Mouse (Mus musculus): ENCODE measurements at regions not wholly inside any gene's neighbourhood (a gene's known extent, or its start where the extent isn't known, plus 50 kb on each side); places are given as distances from the start of the nearest gene placed in this dataset.

DNA sequence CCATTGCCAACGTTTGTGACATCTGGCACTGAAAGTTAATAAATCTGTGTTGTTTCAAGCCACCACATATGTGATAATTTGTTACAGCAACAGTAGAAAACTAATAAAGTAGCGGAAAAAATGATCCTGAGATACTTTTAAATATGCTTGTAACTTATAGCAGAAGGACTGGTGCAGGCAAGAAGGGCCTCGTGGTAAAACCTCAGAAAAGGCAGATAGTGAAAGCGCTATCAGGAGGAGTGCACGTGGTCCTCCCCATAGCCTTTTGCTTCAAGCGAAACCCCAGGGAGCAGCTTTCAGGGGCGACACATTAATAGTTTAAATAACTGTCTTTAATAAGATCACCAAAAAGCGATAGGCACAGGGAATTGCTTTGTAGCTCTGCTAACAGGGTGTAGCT, 217.9 kb upstream of the Veph1 start:
- TF ChIP-seq CTCF (IDR thresholded peaks at IDR 0.05; ENCODE audit: low read depth) (no peak), EP300 (IDR thresholded peaks at IDR 0.05; ENCODE audit: low read depth) (no peak)

All from heart, postnatal 0 days (tissue).